Mouse (Mus musculus) liver, postnatal 0 days (tissue): ENCODE results near the gene Tnip2. TPM values are rescaled to one million over a fixed set of nuclear protein-coding genes. Genes with fewer than 3 reads are reported as not detected.
A peak's percentile ranks its signal among the peaks of the same experiment; 100 is the strongest.

Experiments used
- ATAC-seq: fragments of 200-750 bp; cut with Nextera tagmentation; 2 replicates; pipeline ENCODE4 v1.8.0; 2017; ENCODE audit warnings: mild to moderate bottlenecking, moderate library complexity
- DNase-seq: peaks from one replicate; pipeline ENCODE4 v3.0.0-alpha.2; 2016
- H3K27ac ChIP-seq: fragments of 300-500 bp; sonication (generic); 2 replicates; pipeline ENCODE4 v1.5.1; 2014; ENCODE audit warnings: antibody characterized with exemption, moderate library complexity, mild to moderate bottlenecking, low read depth
- H3K27me3 ChIP-seq: fragments of 300-500 bp; sonication (generic); 2 replicates; pipeline ENCODE4 v1.6.1; 2014; ENCODE audit warnings: low read length, control low read depth, mixed read lengths; ENCODE audit not compliant: insufficient read depth
- H3K36me3 ChIP-seq: fragments of 300-500 bp; sonication (generic); replicated peaks from 2 replicates; pipeline ENCODE4 v1.6.1; 2014; ENCODE audit warnings: mild to moderate bottlenecking, control low read depth, low read length, moderate library complexity, mixed read lengths; ENCODE audit not compliant: insufficient read depth
- H3K4me1 ChIP-seq: fragments of 300-500 bp; sonication (generic); 2 replicates; pipeline ENCODE4 v1.6.1; 2014; ENCODE audit warnings: antibody characterized with exemption, mild to moderate bottlenecking, control low read depth; ENCODE audit not compliant: insufficient read depth
- H3K4me2 ChIP-seq: fragments of 300-500 bp; sonication (generic); 2 replicates; pipeline ENCODE4 v1.6.1; 2014; ENCODE audit warnings: low read depth, mild to moderate bottlenecking, low read length, moderate library complexity, mixed read lengths
- H3K4me3 ChIP-seq: fragments of 300-500 bp; sonication (generic); 2 replicates; pipeline ENCODE4 v1.5.1; 2014; ENCODE audit warnings: low read depth, low read length
- H3K9ac ChIP-seq: fragments of 300-500 bp; sonication (generic); replicated peaks from 2 replicates; pipeline ENCODE4 v1.6.1; 2014; ENCODE audit warnings: mild to moderate bottlenecking, moderate library complexity
- H3K9me3 ChIP-seq: fragments of 300-500 bp; sonication (generic); 2 replicates; pipeline ENCODE4 v1.6.1; 2016; ENCODE audit warnings: mild to moderate bottlenecking, control low read depth, low read length, mixed read lengths
- CTCF ChIP-seq: sonication (generic); IDR thresholded peaks from 2 replicates; pipeline ENCODE4 v1.5.1; 2016; ENCODE audit warnings: antibody characterized with exemption, low read depth
- EP300 ChIP-seq: IDR thresholded peaks from 2 replicates; pipeline ENCODE4 v1.6.1; 2016; ENCODE audit warnings: antibody characterized with exemption, low read depth, mild to moderate bottlenecking
- WGBS: fragments of 180-500 bp; shearing (Covaris S2); extraction: QIAGEN DNeasy Blood & Tissue Kit; methylation state at CpG from one replicate; pipeline ENCODE4 v1.1.7; 2014; ENCODE audit not compliant: insufficient replicate concordance; 5-methylcytosine and 5-hydroxymethylcytosine counted together
- polyA plus RNA-seq: library from polyadenylated mRNA; unstranded; fragments of >200 nt; fragmentation: Nextera tagmentation; extraction: Ambion mirVana; gene quantifications from 2 replicates; pipeline ENCODE4 v1.2.1, GENCODE M21; 2015

The Tnip2 gene
- polyA plus RNA-seq, 1 experiment from 2014 or later = 5.3 TPM

GRCm38 (mm10) chr5:34534776-34535581 lies 21.2 kb upstream of the Tnip2 start:
- DNase-seq = no peak
- TF ChIP-seq EP300 (no peak), CTCF (no peak)

GRCm38 (mm10) chr5:34533820-34534219 lies 20.0 kb upstream of the Tnip2 start:
- no peaks in the 10 kb centered on the region for H3K9me3 ChIP-seq
- ATAC-seq (peak; percentile 19; the same call in 1 of the 2 replicates), DNase-seq (no peak)
- H3K36me3 ChIP-seq = no peaks in the 10 kb centered on the region
- WGBS = 56% methylated on average over 3 of the region's 3 CpGs
- H3K4me3 ChIP-seq = no peak overlapping the region
- peak overlapping the region; percentile 84 for H3K27ac ChIP-seq
- H3K4me2 ChIP-seq = no peak overlapping the region
- H3K4me1 ChIP-seq = peaks cover 51% of the 10 kb centered on the region
- no peak overlapping the region for H3K9ac ChIP-seq
- TF ChIP-seq CTCF (no peak), EP300 (no peak)
- H3K27me3 ChIP-seq = no peaks in the 10 kb centered on the region

More at GRCm38 (mm10) chr5:34534776-34535581, 21.2 kb upstream of the Tnip2 start:
- H3K27me3 ChIP-seq = no peaks in the 10 kb centered on the region
- H3K9me3 ChIP-seq = no peaks in the 10 kb centered on the region
- H3K36me3 ChIP-seq = no peaks in the 10 kb centered on the region
- no peak overlapping the region for H3K4me2 ChIP-seq
- peaks cover 51% of the 10 kb centered on the region for H3K4me1 ChIP-seq
- H3K27ac ChIP-seq = peak overlapping the region; percentile 84
- H3K4me3 ChIP-seq = no peak overlapping the region
- no peak for ATAC-seq
- no peak overlapping the region for H3K9ac ChIP-seq
- WGBS = 77% methylated on average over 5 of the region's 5 CpGs

- Histone ChIP-seq H3K9ac (no peak overlapping the region; the same call in 1 of the 2 replicates), H3K4me2 (0 out of 2 replicates have a peak overlapping the region, but pooled peaks have one; percentile 10), H3K27ac (peak overlapping the region; percentile 84), H3K36me3 (no peaks in the 10 kb centered on the region), H3K9me3 (no peaks in the 10 kb centered on the region), H3K27me3 (no peaks in the 10 kb centered on the region), H3K4me1 (peaks cover 52% of the 10 kb centered on the region), H3K4me3 (no peak overlapping the region)
- TF ChIP-seq EP300 (no peak), CTCF (no peak)
- no peak for DNase-seq
- 69% methylated on average over 5 of the region's 5 CpGs for WGBS
- ATAC-seq = no peak
Measured at GRCm38 (mm10) chr5:34533066-34533465, 19.3 kb upstream of the Tnip2 start.

GRCm38 (mm10) chr5:34530687-34531086 lies 16.9 kb upstream of the Tnip2 start:
- no peak for TF ChIP-seq CTCF
- H3K27ac ChIP-seq = peak overlapping the region; percentile 71
- H3K9me3 ChIP-seq = no peaks in the 10 kb centered on the region
- H3K4me1 ChIP-seq = peaks cover 67% of the 10 kb centered on the region
- 28% methylated on average over 4 of the region's 4 CpGs for WGBS
- DNase-seq = peak; percentile 52
- ATAC-seq = peak; percentile 47
- H3K9ac ChIP-seq = no peak overlapping the region
- peak overlapping the region; percentile 3; the same call in 1 of the 2 replicates for H3K4me2 ChIP-seq
- no peak overlapping the region for H3K4me3 ChIP-seq
- no peaks in the 10 kb centered on the region for H3K36me3 ChIP-seq
- H3K27me3 ChIP-seq = no peaks in the 10 kb centered on the region

- Histone ChIP-seq H3K27me3 (no peaks in the 10 kb centered on the region), H3K4me2 (no peak overlapping the region), H3K4me3 (no peak overlapping the region), H3K4me1 (peaks cover 66% of the 10 kb centered on the region), H3K36me3 (no peaks in the 10 kb centered on the region), H3K9ac (0 out of 2 replicates have a peak overlapping the region, but pooled peaks have one; percentile 7), H3K27ac (peak overlapping the region; percentile 71), H3K9me3 (no peaks in the 10 kb centered on the region)
- TF ChIP-seq CTCF = no peak
- TF ChIP-seq EP300 = no peak
- ATAC-seq (no peak), DNase-seq (no peak)
- 62% methylated on average over 5 of the region's 5 CpGs for WGBS
Measured at GRCm38 (mm10) chr5:34530116-34530515, 16.3 kb upstream of the Tnip2 start.

GRCm38 (mm10) chr5:34528724-34529123 lies 14.9 kb upstream of the Tnip2 start:
- H3K27me3 ChIP-seq = no peaks in the 10 kb centered on the region
- H3K4me2 ChIP-seq = 0 out of 2 replicates have a peak overlapping the region, but pooled peaks have one; percentile 13
- H3K27ac ChIP-seq = peak overlapping the region; percentile 18; the same call in 1 of the 2 replicates
- TF ChIP-seq CTCF (no peak), EP300 (no peak)
- H3K9ac ChIP-seq = no peak overlapping the region
- H3K9me3 ChIP-seq = no peaks in the 10 kb centered on the region
- no peak overlapping the region for H3K4me3 ChIP-seq
- no peaks in the 10 kb centered on the region for H3K36me3 ChIP-seq
- H3K4me1 ChIP-seq = peaks cover 65% of the 10 kb centered on the region
- ATAC-seq (no peak), DNase-seq (no peak)
- WGBS = 69% methylated on average over 5 of the region's 5 CpGs
